Mouse (Mus musculus) myocyte (in vitro differentiated cells): ENCODE data around the gene Rpl38.
A peak's percentile ranks its signal among the peaks of the same experiment; 100 is the strongest.

Experiments
- CEBPB ChIP-seq: IDR thresholded peaks from 2 replicates; pipeline ENCODE4 v1.6.1; 2011; ENCODE audit warnings: mild to moderate bottlenecking, moderate library complexity; ENCODE audit not compliant: poor library complexity, insufficient read depth, severe bottlenecking
- E2F4 ChIP-seq: IDR thresholded peaks from one replicate; pipeline ENCODE4 v1.6.1; 2011; ENCODE audit warnings: mild to moderate bottlenecking, control low read depth, moderate library complexity; ENCODE audit not compliant: insufficient read depth
- MAX ChIP-seq: IDR thresholded peaks from one replicate; pipeline ENCODE4 v1.6.1; 2011; ENCODE audit warnings: low read depth, mild to moderate bottlenecking, control low read depth
- MYOD1 ChIP-seq, 3 experiments: IDR thresholded peaks; one replicate each; pipeline ENCODE4 v1.6.1; 2011; ENCODE audit warnings: control low read depth in 2 of 3, low read depth in 2 of 3, mild to moderate bottlenecking in 2 of 3, moderate library complexity in 1 of 3; ENCODE audit not compliant: insufficient read length in 2 of 3, control insufficient read depth in 1 of 3
- MYOG ChIP-seq, 3 experiments: IDR thresholded peaks; one replicate each; pipeline ENCODE4 v1.6.1; 2011; ENCODE audit warnings: control low read depth in 2 of 3, low read depth in 2 of 3, mild to moderate bottlenecking in 2 of 3; ENCODE audit not compliant: insufficient read length in 2 of 3, control insufficient read depth in 1 of 3, insufficient read depth in 1 of 3
- POLR2A ChIP-seq: IDR thresholded peaks from one replicate; pipeline ENCODE4 v1.6.1; 2011; ENCODE audit warnings: low read depth, mild to moderate bottlenecking, control low read depth, moderate library complexity; ENCODE audit not compliant: insufficient read length
- POLR2AphosphoS2 ChIP-seq: IDR thresholded peaks from one replicate; pipeline ENCODE4 v1.6.1; 2011; ENCODE audit warnings: low read depth, control low read depth; ENCODE audit not compliant: insufficient read length
- REST ChIP-seq: IDR thresholded peaks from one replicate; pipeline ENCODE4 v1.6.1; 2011; ENCODE audit warnings: mild to moderate bottlenecking, control low read depth, moderate library complexity; ENCODE audit not compliant: insufficient read depth, insufficient read length
- TCF12 ChIP-seq: IDR thresholded peaks from one replicate; pipeline ENCODE4 v1.6.1; 2011; ENCODE audit warnings: mild to moderate bottlenecking, control low read depth; ENCODE audit not compliant: poor library complexity, insufficient read depth, severe bottlenecking
- USF1 ChIP-seq: IDR thresholded peaks from one replicate; pipeline ENCODE4 v1.6.1; 2011; ENCODE audit warnings: low read depth, mild to moderate bottlenecking, control low read depth, moderate library complexity

- TF ChIP-seq MAX (no peak), MYOG (IDR thresholded peaks at IDR 0.05; ENCODE audit: control insufficient read depth in 1 of 3, insufficient read depth in 1 of 3, insufficient read length in 2 of 3, low read depth in 2 of 3) (peak in 1 of 3 experiments; percentile 67), REST (no peak), POLR2A (peak; percentile 43), E2F4 (no peak), POLR2AphosphoS2 (peak; percentile 40), CEBPB (no peak), USF1 (no peak), MYOD1 (IDR thresholded peaks at IDR 0.05; ENCODE audit: control insufficient read depth in 1 of 3, insufficient read length in 2 of 3, low read depth in 2 of 3) (peak in 2 of 3 experiments; percentile 32 to 81), TCF12 (peak; percentile 23)
These were observed 7.6 kb downstream of the Rpl38 start for GRCm38 (mm10) chr11:114675826-114676401.
